Mouse (Mus musculus) splenic B cell, adult 2 months (primary cell): ENCODE results near the gene Pcsk4.

Experiments
- DNase-seq: peaks from one replicate; pipeline ENCODE4 v3.0.0-alpha.2; 2011; ENCODE audit warnings: low read depth, low spot score
- H3K27me3 ChIP-seq: 2 replicates; pipeline ENCODE4 v1.6.1; 2012; ENCODE audit warnings: mild to moderate bottlenecking, low read length, moderate library complexity, mixed read lengths; ENCODE audit not compliant: control insufficient read depth, poor library complexity, insufficient read depth, severe bottlenecking
- H3K36me3 ChIP-seq: 2 replicates; pipeline ENCODE4 v1.6.1; 2012; ENCODE audit warnings: mild to moderate bottlenecking, low read length, moderate library complexity, mixed read lengths; ENCODE audit not compliant: control insufficient read depth, poor library complexity, insufficient read depth, severe bottlenecking

The Pcsk4 gene

DNA sequence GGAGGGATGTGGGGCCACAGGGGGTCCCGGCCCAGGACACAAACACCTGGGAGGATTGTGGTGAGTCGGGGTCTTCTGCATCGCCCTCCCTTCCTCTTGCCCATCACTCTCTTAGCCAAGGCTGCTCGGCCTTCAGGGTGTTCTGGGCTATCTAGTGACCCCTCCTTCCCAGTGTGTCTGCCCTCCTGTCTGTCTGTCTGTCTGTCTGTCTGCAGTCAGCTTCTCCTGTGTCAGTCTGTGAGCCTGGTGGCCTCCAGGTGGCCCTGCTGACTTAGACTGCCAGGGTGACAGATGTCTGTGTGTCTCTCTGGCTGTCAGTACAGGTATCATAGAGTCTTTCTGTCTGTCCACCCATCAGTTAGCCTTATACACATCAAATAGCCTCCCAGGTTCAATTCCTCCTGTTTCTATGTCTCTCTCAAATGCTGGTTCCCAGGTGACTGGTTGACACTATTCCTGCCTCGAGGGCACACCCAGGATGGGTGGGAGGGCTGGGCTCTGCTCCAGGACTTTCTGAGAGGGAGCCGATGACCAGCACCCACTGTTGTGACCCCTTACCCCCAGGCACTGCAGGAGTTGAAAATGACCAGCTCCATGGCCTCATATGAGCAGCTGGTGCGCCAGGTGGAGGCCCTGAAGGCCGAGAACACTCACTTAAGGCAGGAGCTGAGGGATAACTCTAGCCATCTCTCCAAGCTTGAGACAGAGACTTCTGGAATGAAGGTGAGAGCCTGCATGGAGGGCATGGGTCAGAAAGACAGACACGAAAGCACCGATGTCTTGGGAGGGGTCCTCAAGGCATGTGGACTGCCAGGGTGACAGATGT lies 27.8 kb downstream of the Pcsk4 start:
- Histone ChIP-seq H3K27me3 (no peaks in the 10 kb centered on the region; the same call in none of the 2 replicates), H3K36me3 (no peaks in the 10 kb centered on the region)
- DNase-seq, result no peak

DNA sequence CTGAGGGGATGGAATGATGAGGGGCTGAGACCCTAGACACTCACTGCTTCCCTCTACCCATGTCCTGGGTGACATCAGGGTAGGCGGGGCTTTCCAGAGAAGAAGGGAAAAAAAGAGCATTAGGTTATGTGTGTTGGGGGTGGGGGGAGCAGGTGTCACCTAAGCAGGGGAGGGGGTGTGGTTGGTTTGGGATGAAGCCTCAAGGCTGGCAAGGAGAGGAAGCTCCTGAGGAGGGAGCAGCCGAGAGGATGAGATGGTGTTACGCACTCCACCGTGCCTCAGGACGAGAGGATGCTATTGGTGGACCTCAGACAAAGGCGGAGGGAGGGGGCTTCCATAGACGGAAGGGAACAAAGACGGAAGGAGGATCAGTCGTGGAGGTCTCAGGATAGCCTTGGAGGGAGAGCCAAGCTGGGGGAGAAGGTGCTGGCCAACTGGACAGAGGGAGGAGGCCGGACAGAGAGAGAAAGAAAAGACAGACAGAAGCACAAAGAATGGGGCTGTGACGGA lies 28.6 kb downstream of the Pcsk4 start:
- no peak for DNase-seq
- H3K36me3 ChIP-seq, result no peaks in the 10 kb centered on the region

DNA sequence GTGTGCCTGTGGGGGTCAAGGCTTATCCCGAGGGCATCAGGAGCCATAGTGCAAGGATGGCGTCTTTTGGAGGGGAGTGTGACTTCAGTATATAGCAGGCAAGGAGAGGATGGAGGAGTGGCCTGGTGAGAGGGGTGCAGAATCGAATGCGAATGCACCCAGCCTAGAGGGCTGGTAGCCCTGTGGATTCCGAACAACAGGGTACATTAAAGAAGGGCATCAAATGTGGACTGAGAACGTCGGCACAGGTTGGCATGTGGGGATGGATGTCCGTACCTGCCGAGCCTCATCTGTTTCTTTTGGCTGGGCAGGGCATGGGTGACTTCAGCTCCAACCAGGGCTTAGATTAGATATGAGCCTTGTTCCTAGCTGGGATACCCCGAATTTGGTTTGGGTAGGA lies 29.5 kb downstream of the Pcsk4 start:
- Histone ChIP-seq H3K36me3 (peaks cover under 1% of the 10 kb centered on the region; the same call in 1 of the 2 replicates), H3K27me3 (no peaks in the 10 kb centered on the region; the same call in none of the 2 replicates)
- no peak for DNase-seq

More for the DNA sequence above, 28.6 kb downstream of the Pcsk4 start:
- H3K27me3 ChIP-seq, result no peaks in the 10 kb centered on the region; the same call in none of the 2 replicates

DNA sequence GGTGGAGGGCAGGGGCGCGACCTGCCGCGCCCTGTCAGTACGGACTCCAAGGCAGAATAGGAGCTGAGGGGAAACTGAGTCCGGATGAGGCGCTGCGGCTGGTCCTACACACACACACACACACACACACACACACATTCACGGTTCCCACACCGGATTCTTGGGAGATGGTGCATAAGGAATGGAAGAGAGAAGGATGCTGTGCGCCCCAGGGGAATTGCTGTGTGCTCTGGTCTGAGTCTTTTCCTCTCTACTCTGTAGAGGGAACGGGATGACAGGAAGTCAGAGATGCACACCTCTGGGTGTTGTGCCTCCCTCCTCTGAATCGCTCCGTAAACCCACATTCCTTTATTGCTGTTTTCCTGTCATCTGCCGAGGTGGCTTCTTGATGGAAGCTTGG lies 30.0 kb downstream of the Pcsk4 start:
- Histone ChIP-seq H3K36me3 (peaks cover 5% of the 10 kb centered on the region), H3K27me3 (no peaks in the 10 kb centered on the region; the same call in none of the 2 replicates)
- no peak for DNase-seq

DNA sequence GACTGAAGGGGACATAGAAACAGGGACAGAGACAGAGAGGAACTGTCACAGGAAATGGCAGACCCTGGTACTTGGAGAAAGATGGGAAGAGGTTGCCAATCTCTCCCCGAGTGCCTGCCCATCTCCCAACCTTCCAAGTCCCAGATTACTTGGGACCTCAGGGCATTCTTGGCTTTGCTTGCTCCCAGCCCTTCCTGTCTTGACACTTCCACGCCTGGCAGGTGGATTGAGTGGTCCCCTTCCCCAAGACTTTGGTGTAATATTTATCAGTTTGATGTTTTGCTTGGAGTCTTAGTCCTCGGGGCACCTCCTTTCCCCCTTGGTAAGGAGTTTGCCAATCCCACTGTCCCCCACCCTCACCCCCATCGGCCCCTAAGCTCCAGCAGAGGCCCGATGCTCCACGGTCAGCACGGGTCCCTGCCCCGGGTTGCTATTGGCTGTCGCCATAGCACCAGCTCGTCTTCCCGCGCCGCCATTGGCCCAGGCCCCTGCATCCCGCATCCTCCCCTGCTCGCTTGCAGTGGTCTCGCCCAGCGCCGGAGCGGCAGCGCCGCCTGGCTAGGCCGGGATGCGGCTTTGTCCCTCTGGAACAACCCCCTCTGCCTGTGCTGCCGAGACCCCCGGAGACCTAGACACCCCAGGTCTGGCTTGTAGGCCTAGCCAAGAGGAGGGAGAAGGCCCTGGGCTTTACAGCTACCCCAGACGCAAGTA lies 30.6 kb downstream of the Pcsk4 start:
- DNase-seq, result no peak
- H3K36me3 ChIP-seq, result peaks cover 6% of the 10 kb centered on the region

DNA sequence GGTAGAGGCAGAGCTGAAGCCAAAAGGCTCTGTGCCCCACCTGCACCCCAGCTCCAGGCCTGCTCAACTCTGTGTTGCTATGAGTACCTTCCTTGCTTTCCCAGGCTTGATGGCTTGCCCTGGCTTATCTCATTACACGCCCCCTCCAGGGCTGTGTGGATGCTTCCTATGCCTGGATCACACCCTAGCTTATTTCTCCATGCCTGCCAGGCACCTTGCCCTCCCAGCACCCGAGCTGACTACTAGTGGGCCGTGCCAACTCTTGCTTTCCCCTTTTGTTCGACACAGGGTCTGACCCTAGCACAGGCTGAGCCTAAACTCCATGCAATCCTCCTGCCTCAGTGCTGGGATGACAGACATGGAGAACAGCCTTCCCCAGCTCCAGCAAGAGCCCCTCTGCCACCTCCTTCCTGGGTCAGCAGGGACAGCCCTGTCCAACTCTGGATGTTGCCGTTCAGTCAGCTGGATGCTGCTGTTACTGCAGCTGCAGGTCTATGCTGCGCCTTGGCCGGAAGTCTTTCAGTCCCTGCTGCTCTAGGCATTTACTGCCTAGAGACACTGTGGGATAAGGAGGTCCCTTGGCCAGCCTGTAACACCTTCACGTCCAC lies 31.7 kb downstream of the Pcsk4 start:
- no peaks in the 10 kb centered on the region; the same call in none of the 2 replicates for H3K27me3 ChIP-seq
- no peak for DNase-seq

More for the DNA sequence above, 30.6 kb downstream of the Pcsk4 start:
- H3K27me3 ChIP-seq, result no peaks in the 10 kb centered on the region; the same call in none of the 2 replicates

DNA sequence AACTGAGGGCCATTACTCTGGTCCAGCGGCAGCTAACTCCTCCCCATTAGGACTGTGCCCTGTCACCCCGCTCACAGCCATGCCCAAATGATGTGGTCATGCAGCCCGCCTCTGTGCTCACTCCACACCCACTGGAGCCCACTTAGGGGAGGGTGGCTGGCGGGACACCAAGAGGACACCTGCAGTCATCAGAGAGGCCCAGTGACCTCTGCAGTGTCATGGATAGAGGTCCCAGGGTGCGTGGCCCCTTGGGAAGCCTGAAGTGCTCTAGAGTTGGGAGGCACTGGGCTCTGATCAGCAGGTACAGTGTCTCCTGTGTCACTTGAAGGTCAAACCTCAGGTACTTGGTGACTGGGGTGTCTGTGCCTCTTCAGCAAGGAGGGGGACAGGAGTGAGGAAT lies 32.5 kb downstream of the Pcsk4 start:
- DNase-seq, result no peak
- peaks cover 10% of the 10 kb centered on the region for H3K36me3 ChIP-seq
- H3K27me3 ChIP-seq, result no peaks in the 10 kb centered on the region; the same call in none of the 2 replicates

More for the DNA sequence above, 31.7 kb downstream of the Pcsk4 start:
- peaks cover 10% of the 10 kb centered on the region for H3K36me3 ChIP-seq

DNA sequence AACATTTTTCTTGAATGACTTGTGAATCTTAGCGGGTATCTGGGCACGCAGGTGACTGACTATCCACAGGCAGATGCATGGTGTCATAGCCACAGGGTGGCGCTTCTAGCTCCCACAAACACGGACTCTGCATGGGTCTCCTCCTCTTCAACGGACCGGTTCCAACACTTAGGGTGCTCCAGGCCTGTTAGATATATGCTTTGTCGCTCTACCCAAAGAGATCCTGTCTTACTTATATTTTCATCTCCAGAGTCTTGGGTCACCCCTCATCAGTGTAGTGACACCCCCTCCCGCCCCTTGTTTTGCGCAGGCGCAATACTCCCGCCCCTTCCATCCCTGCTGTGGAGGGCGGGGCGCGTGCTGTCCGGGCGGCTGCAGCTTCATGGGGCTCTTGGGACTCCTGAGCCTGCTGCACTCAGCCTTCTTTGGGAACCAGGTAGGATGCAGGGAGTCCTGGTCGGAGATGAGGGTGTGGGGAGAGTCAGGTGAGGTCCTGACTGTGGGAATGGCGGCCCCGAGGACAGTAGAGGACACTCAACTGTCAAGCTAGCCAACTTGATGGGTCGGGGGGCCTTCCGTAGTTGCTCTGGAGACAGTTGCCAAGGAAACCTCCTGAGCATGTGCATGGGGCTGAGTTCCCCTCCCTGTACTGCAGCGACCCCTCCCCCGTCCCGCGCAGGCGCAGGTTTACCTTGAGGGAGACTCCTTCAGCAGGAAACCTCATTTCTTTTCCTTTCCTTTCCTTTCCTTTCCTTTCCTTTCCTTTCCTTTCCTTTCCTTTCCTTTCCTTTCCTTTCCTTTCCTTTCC lies 33.5 kb downstream of the Pcsk4 start, which contains the start of gene Apc2:
Gene Apc2 (plus strand): TSS at position 360 of the 808 bp plus-strand sequence.
- peaks cover 10% of the 10 kb centered on the region for H3K36me3 ChIP-seq
- DNase-seq, result peak; percentile 85
- H3K27me3 ChIP-seq, result no peaks in the 10 kb centered on the region; the same call in 1 of the 2 replicates

DNA sequence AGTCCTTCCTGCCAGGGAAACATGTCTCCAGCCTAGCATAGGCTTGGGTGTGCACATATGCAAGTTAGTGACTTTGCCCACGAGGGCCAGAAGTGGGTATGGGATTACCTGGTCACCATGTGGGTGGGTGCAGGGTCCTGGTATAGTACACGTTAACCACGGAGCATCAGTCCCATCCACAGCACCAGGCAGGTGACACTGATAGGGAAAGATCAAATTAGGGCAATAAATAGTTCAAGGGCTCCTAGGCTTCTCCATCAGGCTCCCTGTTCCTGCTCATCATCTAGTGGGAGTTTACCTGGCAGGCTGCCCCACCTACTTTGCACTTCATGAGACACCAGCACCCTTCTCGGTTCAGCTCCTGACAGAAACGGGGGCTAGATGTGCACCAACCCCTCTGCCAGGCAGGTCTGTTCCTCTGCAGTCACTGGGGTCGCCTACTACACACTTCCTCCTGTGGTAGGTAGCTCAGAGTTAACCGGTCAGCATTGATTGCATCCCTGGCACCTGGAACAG lies 34.5 kb downstream of the Pcsk4 start:
- Histone ChIP-seq H3K36me3 (peaks cover 10% of the 10 kb centered on the region), H3K27me3 (no peaks in the 10 kb centered on the region)
- no peak for DNase-seq

DNA sequence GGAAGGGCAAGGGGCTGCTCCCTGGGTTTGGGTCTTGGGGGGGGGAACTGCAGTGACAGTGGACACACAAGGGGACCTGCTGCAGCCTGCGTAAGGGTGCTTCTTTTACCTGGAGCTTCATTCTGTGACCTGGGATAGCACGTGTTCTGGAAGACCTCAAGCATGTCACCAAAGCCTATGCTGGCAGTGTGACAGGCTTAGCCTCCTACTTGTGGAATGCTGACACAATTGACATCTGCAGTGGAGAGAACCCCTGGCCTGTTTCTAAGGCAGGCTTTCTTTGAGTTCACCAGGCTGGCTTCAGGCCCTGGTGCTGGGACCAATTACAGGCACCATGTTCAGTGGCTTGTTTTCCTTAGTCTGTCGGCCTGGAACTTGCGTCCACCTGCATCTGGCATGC lies 35.0 kb downstream of the Pcsk4 start:
- H3K36me3 ChIP-seq, result peaks cover 10% of the 10 kb centered on the region
- no peaks in the 10 kb centered on the region for H3K27me3 ChIP-seq
- DNase-seq, result no peak

DNA sequence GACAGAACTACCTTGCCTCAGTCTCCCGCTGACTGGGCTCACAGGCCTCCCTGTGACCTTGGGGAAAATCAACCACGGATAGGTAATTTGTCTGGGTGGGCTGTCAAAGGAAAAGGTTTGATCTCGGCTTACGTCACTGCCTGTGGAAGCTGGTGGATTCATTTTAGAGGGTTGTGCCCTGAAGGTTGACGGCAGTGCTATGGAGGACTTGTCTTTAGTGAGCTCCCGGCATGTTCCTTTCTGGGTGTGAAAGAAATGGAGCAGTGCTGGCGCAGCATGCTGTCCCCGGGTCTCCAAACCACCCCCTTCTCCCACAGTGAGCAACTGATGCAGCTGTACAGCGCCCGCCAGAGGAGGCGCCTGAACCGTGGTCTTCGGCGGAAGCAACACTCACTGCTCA lies 36.0 kb downstream of the Pcsk4 start:
- H3K36me3 ChIP-seq, result peaks cover 10% of the 10 kb centered on the region
- no peak for DNase-seq

DNA sequence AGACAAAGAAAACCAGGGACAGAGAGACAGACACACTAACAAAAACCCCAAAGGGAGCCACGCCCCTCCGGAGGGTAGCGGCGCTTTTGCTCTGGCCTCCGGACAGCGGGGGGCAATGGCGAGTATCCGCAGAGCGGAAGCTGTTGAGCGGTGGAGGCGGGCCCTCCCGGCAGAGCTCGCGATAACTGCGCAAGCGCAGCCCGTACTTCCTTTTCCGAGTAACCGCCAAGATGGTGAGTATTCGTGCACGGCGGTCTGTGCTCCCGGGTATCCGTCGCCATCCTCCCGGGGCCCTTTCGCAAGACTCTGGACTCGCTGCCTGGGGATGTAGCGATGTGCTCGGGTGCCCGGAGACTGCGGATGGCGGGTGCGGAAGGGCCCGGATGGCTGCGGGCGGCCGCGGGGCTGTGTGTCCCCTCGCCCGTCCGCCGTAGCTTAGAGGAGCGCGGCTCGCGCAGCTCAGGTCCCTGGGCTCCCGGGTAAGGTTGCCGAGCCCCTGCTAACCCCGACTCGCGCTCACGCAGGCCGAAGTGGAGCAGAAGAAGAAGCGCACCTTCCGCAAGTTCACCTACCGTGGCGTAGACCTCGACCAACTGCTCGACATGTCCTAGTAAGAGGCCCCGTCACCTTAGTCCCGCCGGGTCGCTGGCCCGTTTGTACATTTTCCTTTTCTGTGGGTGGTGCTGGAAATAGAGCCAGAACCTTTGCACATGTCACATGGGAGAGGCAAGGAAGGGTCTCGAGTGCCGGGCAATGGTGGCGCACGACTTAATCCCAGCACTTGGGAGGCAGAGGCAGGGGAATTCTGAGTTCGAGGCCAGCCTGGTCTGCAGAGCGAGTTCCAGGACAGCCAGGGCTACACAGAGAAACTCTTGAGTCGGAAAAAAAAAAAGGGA lies 36.8 kb downstream of the Pcsk4 start, which contains the start of gene Rps15:
Gene Rps15 (plus strand): TSS at position 203 of the 896 bp plus-strand sequence.
- Histone ChIP-seq H3K36me3 (peaks cover 10% of the 10 kb centered on the region), H3K27me3 (no peaks in the 10 kb centered on the region)
- peak; percentile 98 for DNase-seq

More for the DNA sequence above, 36.0 kb downstream of the Pcsk4 start:
- no peaks in the 10 kb centered on the region for H3K27me3 ChIP-seq

DNA sequence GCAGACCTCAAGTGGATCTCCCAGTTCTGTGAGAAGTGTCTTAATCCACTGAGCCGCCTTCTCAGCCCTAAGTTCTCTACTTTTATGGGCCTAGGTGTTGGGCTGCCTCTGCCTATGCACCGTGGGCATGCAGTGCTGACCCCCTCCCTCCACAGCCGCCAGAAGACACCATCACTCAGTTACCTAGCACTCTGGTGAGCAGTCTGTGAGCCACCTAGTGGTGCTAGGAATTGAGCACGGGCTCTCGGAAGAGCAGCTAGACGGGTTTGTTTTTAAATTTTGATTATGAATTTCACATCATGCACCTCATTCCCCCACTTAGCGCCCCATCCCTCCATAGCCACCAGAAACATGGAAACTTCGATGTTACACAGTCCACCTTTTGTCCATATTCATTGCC lies 40.6 kb downstream of the Pcsk4 start:
- peaks cover 9% of the 10 kb centered on the region; the same call in 1 of the 2 replicates for H3K36me3 ChIP-seq
- no peaks in the 10 kb centered on the region for H3K27me3 ChIP-seq
- no peak for DNase-seq
